Mouse (Mus musculus) C2C12 (cell line): ENCODE measurements at regions not wholly inside any gene's neighbourhood (a gene's known extent, or its start where the extent isn't known, plus 50 kb on each side); places are given as distances from the start of the nearest gene placed in this dataset.

Experiments used
- CEBPB ChIP-seq: IDR thresholded peaks from one replicate; pipeline ENCODE4 v1.6.1; 2011; ENCODE audit warnings: low read depth, mild to moderate bottlenecking, control low read depth, moderate library complexity
- CTCF ChIP-seq: IDR thresholded peaks from one replicate; pipeline ENCODE4 v1.5.1; 2011; ENCODE audit not compliant: control insufficient read depth, insufficient read depth, insufficient read length
- MAX ChIP-seq: IDR thresholded peaks from one replicate; pipeline ENCODE4 v1.6.1; 2011; ENCODE audit warnings: mild to moderate bottlenecking, control low read depth
- MYOD1 ChIP-seq: IDR thresholded peaks from one replicate; pipeline ENCODE4 v1.6.1; 2011; ENCODE audit warnings: low read depth; ENCODE audit not compliant: control insufficient read depth, insufficient read length
- USF1 ChIP-seq: IDR thresholded peaks from one replicate; pipeline ENCODE4 v1.6.1; 2011; ENCODE audit warnings: low read depth, mild to moderate bottlenecking, control low read depth, moderate library complexity

DNA sequence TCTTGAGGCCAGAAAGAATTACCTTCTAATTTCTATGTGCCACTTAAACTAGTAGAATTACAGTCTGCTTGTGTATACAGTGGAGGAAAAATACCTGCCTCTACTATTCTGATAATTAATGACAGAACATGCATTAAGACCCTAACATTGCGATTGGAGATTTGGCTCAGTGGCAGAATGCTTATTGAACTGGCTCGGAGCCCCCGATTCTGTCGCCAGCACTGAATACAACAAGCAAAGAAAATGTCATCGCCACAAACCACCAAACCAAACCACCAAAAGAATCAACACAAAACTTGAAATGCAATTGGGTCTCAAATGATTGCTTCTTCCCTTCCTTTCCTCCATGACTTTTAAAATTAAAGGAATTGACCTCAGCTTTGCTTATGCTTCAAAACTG is 122.9 kb upstream of the Emcn start:
- no peak for TF ChIP-seq CTCF
- TF ChIP-seq MYOD1, result no peak
- no peak for TF ChIP-seq MAX
- no peak for TF ChIP-seq CEBPB
- no peak for TF ChIP-seq USF1
